Mouse (Mus musculus): ENCODE results near the gene Wipf2. TPM values are rescaled to one million over a fixed set of nuclear protein-coding genes. Genes with fewer than 3 reads are reported as not detected.

The Wipf2 gene
- polyA plus RNA-seq, 1 experiment from 2014 or later = 4.5 TPM

GRCm38 (mm10) chr11:98858759-98859731 is 4.4 kb upstream of the Wipf2 start:
- Histone ChIP-seq H3K9ac (no peak overlapping the region), H3K4me1 (peaks cover 5% of the 10 kb centered on the region; the same call in 1 of the 2 replicates), H3K4me2 (0 out of 2 replicates have a peak overlapping the region, but pooled peaks have one; percentile 11), H3K4me3 (replicated peaks) (no peak overlapping the region), H3K27ac (no peak overlapping the region), H3K27me3 (replicated peaks) (no peaks in the 10 kb centered on the region), H3K9me3 (no peaks in the 10 kb centered on the region), H3K36me3 (no peaks in the 10 kb centered on the region)
- 36% methylated on average over 14 of the region's 14 CpGs for WGBS
- ATAC-seq (ENCODE audit: insufficient read depth, low FRiP score, low read depth) = peak; percentile 71

GRCm38 (mm10) chr11:98863751-98864429 is 452 bp downstream of the Wipf2 start:
- under 1% methylated on average over 36 of the region's 39 CpGs for WGBS
- Histone ChIP-seq H3K27me3 (replicated peaks) (no peaks in the 10 kb centered on the region), H3K27ac (peak overlapping the region; percentile 95), H3K9me3 (no peaks in the 10 kb centered on the region), H3K4me1 (peaks cover 5% of the 10 kb centered on the region), H3K4me3 (replicated peaks) (peak overlapping the region; percentile 64), H3K4me2 (peak overlapping the region; percentile 74), H3K9ac (peak overlapping the region; percentile 74), H3K36me3 (peaks cover 10% of the 10 kb centered on the region)
- ATAC-seq (ENCODE audit: insufficient read depth, low FRiP score, low read depth) = peak; percentile 68

- ATAC-seq (ENCODE audit: insufficient read depth, low FRiP score, low read depth) = no peak
- H3K4me1 ChIP-seq = peaks cover 5% of the 10 kb centered on the region
- H3K4me2 ChIP-seq = no peak overlapping the region
- H3K27ac ChIP-seq = no peak overlapping the region
- no peak overlapping the region for H3K9ac ChIP-seq
- no peak overlapping the region for H3K4me3 ChIP-seq (replicated peaks)
- peaks cover 10% of the 10 kb centered on the region for H3K36me3 ChIP-seq
- no peaks in the 10 kb centered on the region for H3K9me3 ChIP-seq
- WGBS = 89% methylated on average over 12 of the region's 12 CpGs
- H3K27me3 ChIP-seq (replicated peaks) = no peaks in the 10 kb centered on the region
These were observed 3.9 kb downstream of the Wipf2 start for GRCm38 (mm10) chr11:98867293-98867692.

GRCm38 (mm10) chr11:98869906-98870305 is 6.5 kb downstream of the Wipf2 start:
- Histone ChIP-seq H3K4me3 (replicated peaks) (no peak overlapping the region), H3K36me3 (peaks cover 14% of the 10 kb centered on the region), H3K4me1 (0 out of 2 replicates have a peak, but pooled peaks cover 4% of the 10 kb centered on the region), H3K4me2 (no peak overlapping the region), H3K9me3 (no peaks in the 10 kb centered on the region), H3K9ac (no peak overlapping the region), H3K27ac (no peak overlapping the region), H3K27me3 (replicated peaks) (no peaks in the 10 kb centered on the region)
- ATAC-seq (ENCODE audit: insufficient read depth, low FRiP score, low read depth) = no peak
- WGBS = 88% methylated on average over 8 of the region's 8 CpGs

- no peak overlapping the region for H3K9ac ChIP-seq
- no peaks in the 10 kb centered on the region for H3K9me3 ChIP-seq
- H3K27ac ChIP-seq = no peak overlapping the region
- H3K4me1 ChIP-seq = 0 out of 2 replicates have a peak, but pooled peaks cover 4% of the 10 kb centered on the region
- WGBS = 76% methylated on average over 5 of the region's 5 CpGs
- no peak overlapping the region for H3K4me3 ChIP-seq (replicated peaks)
- no peak for ATAC-seq (ENCODE audit: insufficient read depth, low FRiP score, low read depth)
- H3K36me3 ChIP-seq = peaks cover 14% of the 10 kb centered on the region
- H3K27me3 ChIP-seq (replicated peaks) = no peaks in the 10 kb centered on the region
- no peak overlapping the region for H3K4me2 ChIP-seq
These were observed 7.4 kb downstream of the Wipf2 start for GRCm38 (mm10) chr11:98870791-98871190.

GRCm38 (mm10) chr11:98871416-98871815 is 8.0 kb downstream of the Wipf2 start:
- WGBS = 74% methylated on average over 4 of the region's 4 CpGs
- Histone ChIP-seq H3K4me3 (replicated peaks) (no peak overlapping the region), H3K36me3 (peaks cover 14% of the 10 kb centered on the region), H3K4me2 (no peak overlapping the region), H3K27ac (no peak overlapping the region), H3K27me3 (replicated peaks) (no peaks in the 10 kb centered on the region), H3K4me1 (0 out of 2 replicates have a peak, but pooled peaks cover 4% of the 10 kb centered on the region), H3K9me3 (no peaks in the 10 kb centered on the region), H3K9ac (no peak overlapping the region)
- ATAC-seq (ENCODE audit: insufficient read depth, low FRiP score, low read depth) = no peak

GRCm38 (mm10) chr11:98872040-98872439 is 8.6 kb downstream of the Wipf2 start:
- no peak overlapping the region for H3K4me2 ChIP-seq
- ATAC-seq (ENCODE audit: insufficient read depth, low FRiP score, low read depth) = no peak
- no peaks in the 10 kb centered on the region for H3K9me3 ChIP-seq
- H3K27ac ChIP-seq = no peak overlapping the region
- peaks cover 13% of the 10 kb centered on the region for H3K36me3 ChIP-seq
- 78% methylated on average over 4 of the region's 4 CpGs for WGBS
- no peak overlapping the region for H3K9ac ChIP-seq
- 0 out of 2 replicates have a peak, but pooled peaks cover 4% of the 10 kb centered on the region for H3K4me1 ChIP-seq
- H3K27me3 ChIP-seq (replicated peaks) = no peaks in the 10 kb centered on the region
- H3K4me3 ChIP-seq (replicated peaks) = no peak overlapping the region

- Histone ChIP-seq H3K4me1 (0 out of 2 replicates have a peak, but pooled peaks cover 4% of the 10 kb centered on the region), H3K4me3 (replicated peaks) (no peak overlapping the region), H3K36me3 (0 out of 2 replicates have a peak, but pooled peaks cover 4% of the 10 kb centered on the region), H3K27me3 (replicated peaks) (no peaks in the 10 kb centered on the region), H3K27ac (0 out of 2 replicates have a peak overlapping the region, but pooled peaks have one; percentile 16), H3K9me3 (no peaks in the 10 kb centered on the region), H3K4me2 (no peak overlapping the region), H3K9ac (no peak overlapping the region)
- ATAC-seq (ENCODE audit: insufficient read depth, low FRiP score, low read depth) = peak; percentile 35; the same call in 1 of the 2 replicates
- WGBS = 81% methylated on average over 9 of the region's 9 CpGs
These were observed 10.5 kb downstream of the Wipf2 start for GRCm38 (mm10) chr11:98873900-98874299.

- Histone ChIP-seq H3K4me3 (replicated peaks) (no peak overlapping the region), H3K4me1 (0 out of 2 replicates have a peak, but pooled peaks cover 4% of the 10 kb centered on the region), H3K4me2 (no peak overlapping the region), H3K9me3 (no peaks in the 10 kb centered on the region), H3K9ac (no peak overlapping the region), H3K27me3 (replicated peaks) (no peaks in the 10 kb centered on the region), H3K36me3 (0 out of 2 replicates have a peak, but pooled peaks cover 4% of the 10 kb centered on the region), H3K27ac (no peak overlapping the region)
- WGBS = 84% methylated on average over 9 of the region's 9 CpGs
- no peak for ATAC-seq (ENCODE audit: insufficient read depth, low FRiP score, low read depth)
These were observed 13.6 kb downstream of the Wipf2 start for GRCm38 (mm10) chr11:98877001-98877400.

GRCm38 (mm10) chr11:98887703-98888102 is 24.3 kb downstream of the Wipf2 start:
- no peak overlapping the region for H3K4me3 ChIP-seq (replicated peaks)
- no peak overlapping the region for H3K27ac ChIP-seq
- no peaks in the 10 kb centered on the region for H3K27me3 ChIP-seq (replicated peaks)
- no peak overlapping the region for H3K9ac ChIP-seq
- no peak overlapping the region for H3K4me2 ChIP-seq
- H3K4me1 ChIP-seq = 0 out of 2 replicates have a peak, but pooled peaks cover 3% of the 10 kb centered on the region
- H3K9me3 ChIP-seq = no peaks in the 10 kb centered on the region
- H3K36me3 ChIP-seq = peaks cover 37% of the 10 kb centered on the region
- no peak for ATAC-seq (ENCODE audit: insufficient read depth, low FRiP score, low read depth)
- WGBS = 90% methylated on average over 3 of the region's 3 CpGs

GRCm38 (mm10) chr11:98889077-98889476 is 25.6 kb downstream of the Wipf2 start:
- Histone ChIP-seq H3K9ac (no peak overlapping the region), H3K27me3 (replicated peaks) (no peaks in the 10 kb centered on the region), H3K4me2 (no peak overlapping the region), H3K27ac (no peak overlapping the region), H3K36me3 (peaks cover 50% of the 10 kb centered on the region), H3K4me1 (0 out of 2 replicates have a peak, but pooled peaks cover 3% of the 10 kb centered on the region), H3K9me3 (no peaks in the 10 kb centered on the region), H3K4me3 (replicated peaks) (no peak overlapping the region)
- WGBS = 89% methylated on average over 4 of the region's 4 CpGs
- ATAC-seq (ENCODE audit: insufficient read depth, low FRiP score, low read depth) = no peak

Measured in stomach, embryonic 15.5 days (tissue).